Mouse (Mus musculus): ENCODE results near the gene Fxyd1. TPM values are rescaled to one million over a fixed set of nuclear protein-coding genes. Genes with fewer than 3 reads are reported as not detected.

Fxyd1 gene
- polyA plus RNA-seq (2014; fragmentation: Nextera tagmentation; extraction: Ambion mirVana), result 71.8 and 74.1 TPM in 2 replicates

- 71% methylated on average over 2 of the region's 2 CpGs for WGBS
- H3K27ac ChIP-seq (ENCODE audit: low read depth), result no peak within 1 kb of the TSS
- H3K9ac ChIP-seq (ENCODE audit: low read length), result no peak within 1 kb of the TSS
- H3K4me2 ChIP-seq (ENCODE audit: low read length), result no peak within 1 kb of the TSS
- ATAC-seq (replicated peaks; ENCODE audit: low FRiP score, low TSS enrichment, low read depth) (no peak), DNase-seq (ENCODE audit: low spot score) (no peak)
- peaks cover 32% of the 10 kb centered on the region for H3K4me1 ChIP-seq (replicated peaks; ENCODE audit: control insufficient read depth, insufficient read depth, low read length)
- H3K36me3 ChIP-seq (ENCODE audit: control insufficient read depth, insufficient read depth, low read length), result no peaks in the 10 kb centered on the region
- H3K9me3 ChIP-seq (ENCODE audit: control insufficient read depth, low read length), result no peaks in the 10 kb centered on the region
- peaks cover 24% of the 10 kb centered on the region for H3K27me3 ChIP-seq (replicated peaks; ENCODE audit: control insufficient read depth, insufficient read depth, low read length)
- no peak within 1 kb of the TSS for H3K4me3 ChIP-seq (ENCODE audit: low read depth, low read length)
Observed at GRCm38 (mm10) chr7:31057071-31057470, at the start of gene Fxyd1. Fxyd1 (minus strand) TSS chr7:31057199.

GRCm38 (mm10) chr7:31106166-31106565 is 49.2 kb upstream of the Fxyd1 start:
- no peak for ATAC-seq (replicated peaks; ENCODE audit: low FRiP score, low TSS enrichment, low read depth)
- no peaks in the 10 kb centered on the region for H3K4me1 ChIP-seq (replicated peaks; ENCODE audit: control insufficient read depth, insufficient read depth, low read length)
- 57% methylated on average over 3 of the region's 3 CpGs for WGBS

GRCm38 (mm10) chr7:31105061-31105768 is 48.2 kb upstream of the Fxyd1 start:
- H3K9ac ChIP-seq (ENCODE audit: low read length), result no peak overlapping the region
- no peak overlapping the region for H3K4me2 ChIP-seq (ENCODE audit: low read length)
- no peaks in the 10 kb centered on the region for H3K36me3 ChIP-seq (ENCODE audit: control insufficient read depth, insufficient read depth, low read length)
- H3K27me3 ChIP-seq (replicated peaks; ENCODE audit: control insufficient read depth, insufficient read depth, low read length), result no peaks in the 10 kb centered on the region
- H3K4me1 ChIP-seq (replicated peaks; ENCODE audit: control insufficient read depth, insufficient read depth, low read length), result no peaks in the 10 kb centered on the region
- WGBS, result 50% methylated on average over 15 of the region's 15 CpGs
- no peak overlapping the region for H3K4me3 ChIP-seq (ENCODE audit: low read depth, low read length)
- H3K9me3 ChIP-seq (ENCODE audit: control insufficient read depth, low read length), result no peaks in the 10 kb centered on the region
- H3K27ac ChIP-seq (ENCODE audit: low read depth), result no peak overlapping the region
- ATAC-seq (replicated peaks; ENCODE audit: low FRiP score, low TSS enrichment, low read depth), result no peak
- peak; percentile 73 for DNase-seq (ENCODE audit: low spot score)

More at GRCm38 (mm10) chr7:31106166-31106565, 49.2 kb upstream of the Fxyd1 start:
- H3K27ac ChIP-seq (ENCODE audit: low read depth), result no peak overlapping the region
- H3K27me3 ChIP-seq (replicated peaks; ENCODE audit: control insufficient read depth, insufficient read depth, low read length), result no peaks in the 10 kb centered on the region
- H3K4me3 ChIP-seq (ENCODE audit: low read depth, low read length), result no peak overlapping the region
- no peak for DNase-seq (ENCODE audit: low spot score)
- no peak overlapping the region for H3K9ac ChIP-seq (ENCODE audit: low read length)
- no peaks in the 10 kb centered on the region for H3K9me3 ChIP-seq (ENCODE audit: control insufficient read depth, low read length)
- H3K4me2 ChIP-seq (ENCODE audit: low read length), result no peak overlapping the region
- no peaks in the 10 kb centered on the region for H3K36me3 ChIP-seq (ENCODE audit: control insufficient read depth, insufficient read depth, low read length)

- H3K27ac ChIP-seq (ENCODE audit: low read depth), result no peak overlapping the region
- DNase-seq (ENCODE audit: low spot score) (no peak), ATAC-seq (replicated peaks; ENCODE audit: low FRiP score, low TSS enrichment, low read depth) (no peak)
- H3K36me3 ChIP-seq (ENCODE audit: control insufficient read depth, insufficient read depth, low read length), result no peaks in the 10 kb centered on the region
- H3K4me1 ChIP-seq (replicated peaks; ENCODE audit: control insufficient read depth, insufficient read depth, low read length), result no peaks in the 10 kb centered on the region
- H3K9me3 ChIP-seq (ENCODE audit: control insufficient read depth, low read length), result no peaks in the 10 kb centered on the region
- no peak overlapping the region for H3K9ac ChIP-seq (ENCODE audit: low read length)
- no peak overlapping the region for H3K4me3 ChIP-seq (ENCODE audit: low read depth, low read length)
- H3K4me2 ChIP-seq (ENCODE audit: low read length), result no peak overlapping the region
- WGBS, result 77% methylated on average over 14 of the region's 14 CpGs
- no peaks in the 10 kb centered on the region for H3K27me3 ChIP-seq (replicated peaks; ENCODE audit: control insufficient read depth, insufficient read depth, low read length)
Observed at GRCm38 (mm10) chr7:31100786-31101185, 43.8 kb upstream of the Fxyd1 start.

GRCm38 (mm10) chr7:31099612-31099982 is 42.6 kb upstream of the Fxyd1 start:
- ATAC-seq (replicated peaks; ENCODE audit: low FRiP score, low TSS enrichment, low read depth), result no peak

GRCm38 (mm10) chr7:31098697-31099611 is 42.0 kb upstream of the Fxyd1 start:
- ATAC-seq (replicated peaks; ENCODE audit: low FRiP score, low TSS enrichment, low read depth) (no peak), DNase-seq (ENCODE audit: low spot score) (no peak)

More at GRCm38 (mm10) chr7:31099612-31099982, 42.6 kb upstream of the Fxyd1 start:
- H3K4me2 ChIP-seq (ENCODE audit: low read length), result no peak overlapping the region
- H3K36me3 ChIP-seq (ENCODE audit: control insufficient read depth, insufficient read depth, low read length), result no peaks in the 10 kb centered on the region
- H3K27ac ChIP-seq (ENCODE audit: low read depth), result no peak overlapping the region
- DNase-seq (ENCODE audit: low spot score), result no peak
- no peaks in the 10 kb centered on the region for H3K9me3 ChIP-seq (ENCODE audit: control insufficient read depth, low read length)
- H3K4me3 ChIP-seq (ENCODE audit: low read depth, low read length), result no peak overlapping the region
- 90% methylated on average over 6 of the region's 6 CpGs for WGBS
- no peak overlapping the region for H3K9ac ChIP-seq (ENCODE audit: low read length)
- no peaks in the 10 kb centered on the region for H3K27me3 ChIP-seq (replicated peaks; ENCODE audit: control insufficient read depth, insufficient read depth, low read length)
- no peaks in the 10 kb centered on the region for H3K4me1 ChIP-seq (replicated peaks; ENCODE audit: control insufficient read depth, insufficient read depth, low read length)

GRCm38 (mm10) chr7:31097583-31098248 is 40.7 kb upstream of the Fxyd1 start:
- Histone ChIP-seq H3K4me3 (ENCODE audit: low read depth, low read length) (no peak overlapping the region), H3K27me3 (replicated peaks; ENCODE audit: control insufficient read depth, insufficient read depth, low read length) (no peaks in the 10 kb centered on the region), H3K36me3 (ENCODE audit: control insufficient read depth, insufficient read depth, low read length) (no peaks in the 10 kb centered on the region), H3K9ac (ENCODE audit: low read length) (0 out of 2 replicates have a peak overlapping the region, but pooled peaks have one; percentile 1), H3K4me1 (replicated peaks; ENCODE audit: control insufficient read depth, insufficient read depth, low read length) (no peaks in the 10 kb centered on the region), H3K4me2 (ENCODE audit: low read length) (peak overlapping the region; percentile 41), H3K27ac (ENCODE audit: low read depth) (no peak overlapping the region), H3K9me3 (ENCODE audit: control insufficient read depth, low read length) (no peaks in the 10 kb centered on the region)
- DNase-seq (ENCODE audit: low spot score) (peak; percentile 92), ATAC-seq (replicated peaks; ENCODE audit: low FRiP score, low TSS enrichment, low read depth) (peak; percentile 93)
- WGBS, result 47% methylated on average over 20 of the region's 20 CpGs

More at GRCm38 (mm10) chr7:31098697-31099611, 42.0 kb upstream of the Fxyd1 start:
- no peak overlapping the region for H3K9ac ChIP-seq (ENCODE audit: low read length)
- H3K9me3 ChIP-seq (ENCODE audit: control insufficient read depth, low read length), result no peaks in the 10 kb centered on the region
- no peaks in the 10 kb centered on the region for H3K36me3 ChIP-seq (ENCODE audit: control insufficient read depth, insufficient read depth, low read length)
- no peaks in the 10 kb centered on the region for H3K27me3 ChIP-seq (replicated peaks; ENCODE audit: control insufficient read depth, insufficient read depth, low read length)
- no peak overlapping the region for H3K4me3 ChIP-seq (ENCODE audit: low read depth, low read length)
- WGBS, result 78% methylated on average over 22 of the region's 22 CpGs
- H3K27ac ChIP-seq (ENCODE audit: low read depth), result no peak overlapping the region
- H3K4me2 ChIP-seq (ENCODE audit: low read length), result no peak overlapping the region
- no peaks in the 10 kb centered on the region for H3K4me1 ChIP-seq (replicated peaks; ENCODE audit: control insufficient read depth, insufficient read depth, low read length)

GRCm38 (mm10) chr7:31096892-31097564 is 40.0 kb upstream of the Fxyd1 start:
- 72% methylated on average over 9 of the region's 9 CpGs for WGBS
- DNase-seq (ENCODE audit: low spot score) (no peak), ATAC-seq (replicated peaks; ENCODE audit: low FRiP score, low TSS enrichment, low read depth) (no peak)
- Histone ChIP-seq H3K36me3 (ENCODE audit: control insufficient read depth, insufficient read depth, low read length) (no peaks in the 10 kb centered on the region), H3K4me3 (ENCODE audit: low read depth, low read length) (no peak overlapping the region), H3K4me1 (replicated peaks; ENCODE audit: control insufficient read depth, insufficient read depth, low read length) (no peaks in the 10 kb centered on the region), H3K9ac (ENCODE audit: low read length) (no peak overlapping the region), H3K27me3 (replicated peaks; ENCODE audit: control insufficient read depth, insufficient read depth, low read length) (no peaks in the 10 kb centered on the region), H3K27ac (ENCODE audit: low read depth) (no peak overlapping the region), H3K9me3 (ENCODE audit: control insufficient read depth, low read length) (no peaks in the 10 kb centered on the region), H3K4me2 (ENCODE audit: low read length) (no peak overlapping the region)
